Mouse (Mus musculus): ENCODE measurements around the gene Tbcd. TPM values are rescaled to one million over a fixed set of nuclear protein-coding genes. Genes with fewer than 3 reads are reported as not detected.

Gene Tbcd
- polyA plus RNA-seq, 1 experiment from 2014 or later = 39.2 TPM

DNA sequence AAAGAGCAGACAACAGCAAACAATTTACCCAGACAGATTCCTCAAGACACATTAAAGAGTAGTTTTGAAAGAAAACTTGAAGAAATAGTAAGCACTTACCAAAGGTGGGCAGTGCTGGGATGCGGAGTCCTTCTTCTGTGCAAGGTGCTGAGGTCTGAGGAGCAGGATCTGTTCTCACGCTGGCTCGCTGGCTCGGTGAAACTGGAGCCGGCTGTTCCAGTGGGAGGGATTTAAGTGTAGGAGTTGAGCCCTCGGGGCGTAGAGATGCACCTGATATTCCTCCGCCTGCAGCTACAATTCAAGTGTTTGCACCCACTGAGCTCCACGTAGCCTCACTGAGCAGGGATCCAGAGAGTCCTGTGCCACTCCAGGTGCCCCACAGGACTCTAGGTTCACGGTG is 67.4 kb downstream of the Tbcd start, which contains the start of gene Zfp750:
TSS of gene Zfp750 (minus strand) at position 203 of the 400 bp plus-strand sequence.
- Histone ChIP-seq H3K4me3 (ENCODE audit: low read depth, low read length) (no peak within 1 kb of the TSS), H3K36me3 (ENCODE audit: control insufficient read depth, insufficient read depth, low read length) (no peaks in the 10 kb centered on the region), H3K4me2 (ENCODE audit: low read depth, low read length) (no peak within 1 kb of the TSS), H3K27ac (ENCODE audit: low read depth, low read length) (no peak within 1 kb of the TSS), H3K27me3 (ENCODE audit: control insufficient read depth, insufficient read depth, low read length) (no peaks in the 10 kb centered on the region), H3K9me3 (ENCODE audit: control insufficient read depth, low read length) (no peaks in the 10 kb centered on the region), H3K4me1 (ENCODE audit: control insufficient read depth, insufficient read depth, low read length) (peaks cover 11% of the 10 kb centered on the region), H3K9ac (replicated peaks; ENCODE audit: low read depth, low read length) (no peak within 1 kb of the TSS)
- WGBS = 48% methylated on average over 10 of the region's 10 CpGs
- no peak for ATAC-seq (ENCODE audit: low read depth)

GRCm38 (mm10) chr11:121519703-121520102 is 68.0 kb downstream of the Tbcd start:
- no peak overlapping the region for H3K4me2 ChIP-seq (ENCODE audit: low read depth, low read length)
- H3K9ac ChIP-seq (replicated peaks; ENCODE audit: low read depth, low read length) = no peak overlapping the region
- peaks cover 11% of the 10 kb centered on the region for H3K4me1 ChIP-seq (ENCODE audit: control insufficient read depth, insufficient read depth, low read length)
- H3K9me3 ChIP-seq (ENCODE audit: control insufficient read depth, low read length) = no peaks in the 10 kb centered on the region
- 89% methylated on average over 7 of the region's 7 CpGs for WGBS
- no peaks in the 10 kb centered on the region for H3K27me3 ChIP-seq (ENCODE audit: control insufficient read depth, insufficient read depth, low read length)
- H3K27ac ChIP-seq (ENCODE audit: low read depth, low read length) = no peak overlapping the region
- no peak for ATAC-seq (ENCODE audit: low read depth)
- H3K4me3 ChIP-seq (ENCODE audit: low read depth, low read length) = no peak overlapping the region
- no peaks in the 10 kb centered on the region for H3K36me3 ChIP-seq (ENCODE audit: control insufficient read depth, insufficient read depth, low read length)

DNA sequence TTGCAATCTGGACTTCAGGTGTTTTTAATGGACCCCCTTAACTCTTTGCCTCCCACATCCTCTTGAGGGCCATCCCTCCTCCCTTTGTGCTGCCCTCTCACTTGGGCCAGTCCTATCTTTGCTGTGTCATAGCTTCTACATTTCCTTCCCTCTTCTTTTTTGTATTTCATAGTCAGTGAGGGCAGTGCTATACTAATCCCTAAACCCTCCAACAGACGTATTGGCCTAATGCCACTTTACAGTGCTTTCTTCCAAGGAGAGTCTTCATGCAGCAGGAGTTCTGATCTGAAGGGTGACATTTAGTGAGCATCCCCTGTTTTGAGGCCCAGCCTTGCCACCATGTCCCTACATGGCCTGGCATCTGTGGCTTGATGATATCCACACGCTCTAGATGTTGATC is 69.0 kb downstream of the Tbcd start:
- WGBS = 94% methylated on average over 2 of the region's 2 CpGs
- no peak overlapping the region for H3K27ac ChIP-seq (ENCODE audit: low read depth, low read length)
- ATAC-seq (ENCODE audit: low read depth) = no peak

DNA sequence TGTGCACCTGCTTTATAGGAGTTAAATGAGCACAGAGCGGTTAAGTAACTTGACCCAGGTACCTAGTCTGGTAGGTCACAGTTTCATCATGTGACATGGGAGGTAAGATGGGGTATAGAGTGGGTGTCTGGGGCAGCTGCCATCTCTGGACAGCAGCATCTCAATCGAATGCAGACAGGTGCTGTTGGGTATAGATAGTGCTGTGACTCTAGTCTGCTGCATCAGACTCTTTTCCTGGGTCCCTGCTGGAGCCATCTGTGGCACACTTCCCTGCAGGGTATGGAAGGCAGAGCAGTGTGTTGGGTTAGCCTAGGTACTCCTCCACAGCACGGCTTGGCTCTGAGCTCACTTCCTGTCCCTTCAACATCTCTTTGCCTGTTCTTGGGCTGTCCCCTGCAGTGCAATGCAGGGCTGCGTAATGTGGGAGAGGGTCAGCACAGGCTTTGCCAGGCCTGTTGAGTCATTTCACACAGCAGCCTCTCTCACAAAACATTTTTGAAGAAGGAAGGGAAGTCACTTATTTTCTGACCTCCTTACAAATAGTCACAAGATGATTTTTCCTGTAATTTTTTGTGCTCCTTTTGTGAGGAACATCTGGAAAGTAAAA is 70.5 kb downstream of the Tbcd start:
- Histone ChIP-seq H3K9ac (replicated peaks; ENCODE audit: low read depth, low read length) (no peak overlapping the region), H3K36me3 (ENCODE audit: control insufficient read depth, insufficient read depth, low read length) (no peaks in the 10 kb centered on the region), H3K27me3 (ENCODE audit: control insufficient read depth, insufficient read depth, low read length) (no peaks in the 10 kb centered on the region), H3K4me1 (ENCODE audit: control insufficient read depth, insufficient read depth, low read length) (peaks cover 7% of the 10 kb centered on the region; the same call in 1 of the 2 replicates), H3K27ac (ENCODE audit: low read depth, low read length) (no peak overlapping the region), H3K9me3 (ENCODE audit: control insufficient read depth, low read length) (no peaks in the 10 kb centered on the region), H3K4me3 (ENCODE audit: low read depth, low read length) (no peak overlapping the region), H3K4me2 (ENCODE audit: low read depth, low read length) (no peak overlapping the region)
- no peak for ATAC-seq (ENCODE audit: low read depth)
- WGBS = 90% methylated on average over 4 of the region's 4 CpGs

More for the DNA sequence above, 69.0 kb downstream of the Tbcd start:
- Histone ChIP-seq H3K9ac (replicated peaks; ENCODE audit: low read depth, low read length) (no peak overlapping the region), H3K4me2 (ENCODE audit: low read depth, low read length) (no peak overlapping the region), H3K4me3 (ENCODE audit: low read depth, low read length) (no peak overlapping the region), H3K9me3 (ENCODE audit: control insufficient read depth, low read length) (no peaks in the 10 kb centered on the region), H3K27me3 (ENCODE audit: control insufficient read depth, insufficient read depth, low read length) (no peaks in the 10 kb centered on the region), H3K36me3 (ENCODE audit: control insufficient read depth, insufficient read depth, low read length) (no peaks in the 10 kb centered on the region), H3K4me1 (ENCODE audit: control insufficient read depth, insufficient read depth, low read length) (peaks cover 11% of the 10 kb centered on the region)

- H3K9ac ChIP-seq (replicated peaks; ENCODE audit: low read depth, low read length) = no peak overlapping the region
- H3K27me3 ChIP-seq (ENCODE audit: control insufficient read depth, insufficient read depth, low read length) = no peaks in the 10 kb centered on the region
- no peak for ATAC-seq (ENCODE audit: low read depth)
- H3K36me3 ChIP-seq (ENCODE audit: control insufficient read depth, insufficient read depth, low read length) = no peaks in the 10 kb centered on the region
- WGBS = 95% methylated on average over 7 of the region's 7 CpGs
- no peak overlapping the region for H3K4me3 ChIP-seq (ENCODE audit: low read depth, low read length)
- H3K9me3 ChIP-seq (ENCODE audit: control insufficient read depth, low read length) = no peaks in the 10 kb centered on the region
- H3K4me2 ChIP-seq (ENCODE audit: low read depth, low read length) = no peak overlapping the region
- H3K4me1 ChIP-seq (ENCODE audit: control insufficient read depth, insufficient read depth, low read length) = no peaks in the 10 kb centered on the region
- no peak overlapping the region for H3K27ac ChIP-seq (ENCODE audit: low read depth, low read length)
Observed at GRCm38 (mm10) chr11:121524191-121524590, 72.4 kb downstream of the Tbcd start.

DNA sequence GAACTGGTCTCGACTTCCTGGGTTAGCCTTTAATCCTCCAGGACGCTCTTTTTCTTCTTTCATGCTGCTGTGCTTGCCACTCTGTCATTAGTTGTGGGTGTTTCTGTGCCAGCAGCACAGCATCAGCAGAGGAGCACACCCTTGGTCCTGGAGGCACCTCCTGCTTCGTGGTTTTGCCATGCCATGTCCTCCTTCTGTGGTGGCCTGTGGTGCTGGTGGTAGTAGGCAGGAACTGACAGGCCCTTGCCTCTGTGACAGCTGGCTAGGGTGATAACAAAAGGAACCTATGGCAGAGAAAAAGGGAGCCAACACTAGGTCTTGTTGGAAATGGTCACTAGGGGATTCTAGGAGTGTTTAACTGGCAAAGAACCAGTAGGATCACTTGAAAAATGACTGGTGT is 78.0 kb downstream of the Tbcd start:
- Histone ChIP-seq H3K27me3 (ENCODE audit: control insufficient read depth, insufficient read depth, low read length) (no peaks in the 10 kb centered on the region), H3K4me3 (ENCODE audit: low read depth, low read length) (no peak overlapping the region), H3K9me3 (ENCODE audit: control insufficient read depth, low read length) (no peaks in the 10 kb centered on the region), H3K4me1 (ENCODE audit: control insufficient read depth, insufficient read depth, low read length) (no peaks in the 10 kb centered on the region), H3K36me3 (ENCODE audit: control insufficient read depth, insufficient read depth, low read length) (no peaks in the 10 kb centered on the region), H3K9ac (replicated peaks; ENCODE audit: low read depth, low read length) (no peak overlapping the region), H3K27ac (ENCODE audit: low read depth, low read length) (no peak overlapping the region), H3K4me2 (ENCODE audit: low read depth, low read length) (no peak overlapping the region)
- ATAC-seq (ENCODE audit: low read depth) = no peak
- WGBS = 95% methylated on average over 3 of the region's 3 CpGs

DNA sequence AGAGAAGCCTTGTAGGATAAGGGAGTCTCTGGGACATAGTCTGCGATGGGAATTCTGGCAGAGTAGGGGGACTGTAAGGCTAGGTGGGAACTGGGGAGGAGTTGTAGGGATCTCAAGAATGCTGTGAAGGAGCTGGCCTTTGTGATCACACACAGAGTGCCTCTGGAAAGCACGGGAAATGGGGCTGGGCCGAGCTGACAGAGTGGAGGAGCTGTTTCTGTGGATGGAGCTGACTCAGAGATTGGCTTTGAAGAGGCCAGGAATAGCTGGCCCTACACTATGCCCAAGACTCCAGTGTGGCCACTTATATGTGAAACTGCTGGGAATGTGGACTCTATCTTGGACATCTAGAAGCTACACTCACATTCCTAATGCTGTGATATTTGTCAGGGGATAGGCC is 84.8 kb downstream of the Tbcd start:
- ATAC-seq (ENCODE audit: low read depth) = no peak
- no peaks in the 10 kb centered on the region for H3K4me1 ChIP-seq (ENCODE audit: control insufficient read depth, insufficient read depth, low read length)

GRCm38 (mm10) chr11:121542471-121542870 is 90.7 kb downstream of the Tbcd start:
- Histone ChIP-seq H3K9me3 (ENCODE audit: control insufficient read depth, low read length) (no peaks in the 10 kb centered on the region), H3K27ac (ENCODE audit: low read depth, low read length) (no peak overlapping the region), H3K4me3 (ENCODE audit: low read depth, low read length) (no peak overlapping the region), H3K27me3 (ENCODE audit: control insufficient read depth, insufficient read depth, low read length) (no peaks in the 10 kb centered on the region), H3K4me1 (ENCODE audit: control insufficient read depth, insufficient read depth, low read length) (no peaks in the 10 kb centered on the region), H3K36me3 (ENCODE audit: control insufficient read depth, insufficient read depth, low read length) (no peaks in the 10 kb centered on the region), H3K4me2 (ENCODE audit: low read depth, low read length) (no peak overlapping the region), H3K9ac (replicated peaks; ENCODE audit: low read depth, low read length) (no peak overlapping the region)
- 93% methylated on average over 4 of the region's 4 CpGs for WGBS
- no peak for ATAC-seq (ENCODE audit: low read depth)

More for the DNA sequence above, 84.8 kb downstream of the Tbcd start:
- WGBS = 54% methylated on average over 3 of the region's 3 CpGs
- Histone ChIP-seq H3K27ac (ENCODE audit: low read depth, low read length) (no peak overlapping the region), H3K9me3 (ENCODE audit: control insufficient read depth, low read length) (no peaks in the 10 kb centered on the region), H3K9ac (replicated peaks; ENCODE audit: low read depth, low read length) (no peak overlapping the region), H3K4me3 (ENCODE audit: low read depth, low read length) (no peak overlapping the region), H3K27me3 (ENCODE audit: control insufficient read depth, insufficient read depth, low read length) (no peaks in the 10 kb centered on the region), H3K36me3 (ENCODE audit: control insufficient read depth, insufficient read depth, low read length) (no peaks in the 10 kb centered on the region), H3K4me2 (ENCODE audit: low read depth, low read length) (no peak overlapping the region)

- Histone ChIP-seq H3K4me3 (ENCODE audit: low read depth, low read length) (no peak overlapping the region), H3K9me3 (ENCODE audit: control insufficient read depth, low read length) (no peaks in the 10 kb centered on the region), H3K36me3 (ENCODE audit: control insufficient read depth, insufficient read depth, low read length) (no peaks in the 10 kb centered on the region), H3K4me2 (ENCODE audit: low read depth, low read length) (no peak overlapping the region), H3K27me3 (ENCODE audit: control insufficient read depth, insufficient read depth, low read length) (no peaks in the 10 kb centered on the region), H3K9ac (replicated peaks; ENCODE audit: low read depth, low read length) (no peak overlapping the region), H3K4me1 (ENCODE audit: control insufficient read depth, insufficient read depth, low read length) (no peaks in the 10 kb centered on the region), H3K27ac (ENCODE audit: low read depth, low read length) (no peak overlapping the region)
- no peak for ATAC-seq (ENCODE audit: low read depth)
- WGBS = 91% methylated on average over 5 of the region's 5 CpGs
Observed at GRCm38 (mm10) chr11:121543287-121543856, 91.6 kb downstream of the Tbcd start.
